Mouse (Mus musculus) small intestine, adult 2 months (tissue): ENCODE measurements around the gene Pgs1.

Experiments
- CTCF ChIP-seq: fragments of 200-500 bp; IDR thresholded peaks from 2 replicates; pipeline ENCODE4 v1.5.1; 2012; ENCODE audit warnings: low read depth, mild to moderate bottlenecking, control low read depth, inconsistent platforms, low read length, moderate library complexity, mixed read lengths; ENCODE audit not compliant: insufficient replicate concordance, insufficient read length; ENCODE audit errors: extremely low read depth
- POLR2A ChIP-seq: fragments of 200-500 bp; IDR thresholded peaks from 2 replicates; pipeline ENCODE4 v1.6.1; 2012; ENCODE audit warnings: low read depth, mild to moderate bottlenecking, control low read depth, inconsistent platforms, low read length, moderate library complexity

- TF ChIP-seq CTCF = no peak
- no peak for TF ChIP-seq POLR2A
These were observed 18.7 kb upstream of the Pgs1 start for GRCm38 (mm10) chr11:117967249-117968015.
